Mouse (Mus musculus) neural tube, embryonic 13.5 days (tissue): ENCODE measurements at regions not wholly inside any gene's neighbourhood (a gene's known extent, or its start where the extent isn't known, plus 50 kb on each side); places are given as distances from the start of the nearest gene placed in this dataset.

Source experiments
- ATAC-seq: fragments of 200-750 bp; cut with Nextera tagmentation; 2 replicates; pipeline ENCODE4 v1.8.0; 2017; ENCODE audit warnings: low read depth, mild to moderate bottlenecking, moderate TSS enrichment, moderate library complexity
- H3K27ac ChIP-seq: fragments of 300-500 bp; sonication (generic); replicated peaks from 2 replicates; pipeline ENCODE4 v1.5.1; 2015; ENCODE audit warnings: moderate library complexity, mild to moderate bottlenecking, inconsistent platforms
- H3K27me3 ChIP-seq: fragments of 300-500 bp; sonication (generic); 2 replicates; pipeline ENCODE4 v1.6.1; 2015; ENCODE audit warnings: mild to moderate bottlenecking, inconsistent platforms
- H3K36me3 ChIP-seq: fragments of 300-500 bp; sonication (generic); 2 replicates; pipeline ENCODE4 v1.6.1; 2015; ENCODE audit warnings: mild to moderate bottlenecking, inconsistent platforms
- H3K4me1 ChIP-seq: fragments of 300-500 bp; sonication (generic); replicated peaks from 2 replicates; pipeline ENCODE4 v1.6.1; 2015; ENCODE audit warnings: inconsistent platforms
- H3K4me2 ChIP-seq: fragments of 300-500 bp; sonication (generic); 2 replicates; pipeline ENCODE4 v1.6.1; 2015; ENCODE audit warnings: inconsistent platforms, mild to moderate bottlenecking, moderate library complexity
- H3K4me3 ChIP-seq: fragments of 300-500 bp; sonication (generic); 2 replicates; pipeline ENCODE4 v1.5.1; 2015; ENCODE audit warnings: mild to moderate bottlenecking, inconsistent platforms
- H3K9ac ChIP-seq: fragments of 300-500 bp; sonication (generic); 2 replicates; pipeline ENCODE4 v1.6.1; 2015; ENCODE audit warnings: moderate library complexity, mild to moderate bottlenecking, inconsistent platforms
- H3K9me3 ChIP-seq: fragments of 300-500 bp; sonication (generic); 2 replicates; pipeline ENCODE4 v1.6.1; 2016; ENCODE audit warnings: inconsistent platforms
- WGBS: fragments of 180-500 bp; shearing (Covaris S2); methylation state at CpG from one replicate; pipeline ENCODE4 v1.1.7; 2015; 5-methylcytosine and 5-hydroxymethylcytosine counted together

GRCm38 (mm10) chr12:51001722-51002592 is 345.9 kb upstream of the G2e3 start:
- H3K9me3 ChIP-seq = no peaks in the 10 kb centered on the region
- no peaks in the 10 kb centered on the region for H3K36me3 ChIP-seq
- peak overlapping the region; percentile 76 for H3K27ac ChIP-seq
- no peak overlapping the region for H3K4me3 ChIP-seq
- H3K27me3 ChIP-seq = peaks cover 20% of the 10 kb centered on the region
- 9% methylated on average over 12 of the region's 12 CpGs for WGBS
- H3K9ac ChIP-seq = no peak overlapping the region
- peak; percentile 60 for ATAC-seq
- peak overlapping the region; percentile 40 for H3K4me2 ChIP-seq
- H3K4me1 ChIP-seq = peaks cover 49% of the 10 kb centered on the region

GRCm38 (mm10) chr12:51001096-51001495 is 346.8 kb upstream of the G2e3 start:
- H3K4me2 ChIP-seq = peak overlapping the region; percentile 40
- peaks cover 49% of the 10 kb centered on the region for H3K4me1 ChIP-seq
- H3K27me3 ChIP-seq = peaks cover 20% of the 10 kb centered on the region
- peak overlapping the region; percentile 76 for H3K27ac ChIP-seq
- H3K9me3 ChIP-seq = no peaks in the 10 kb centered on the region
- H3K4me3 ChIP-seq = no peak overlapping the region
- peak overlapping the region; percentile 3; the same call in 1 of the 2 replicates for H3K9ac ChIP-seq
- no peaks in the 10 kb centered on the region for H3K36me3 ChIP-seq
- ATAC-seq = no peak
- WGBS = 25% methylated on average over 4 of the region's 4 CpGs

GRCm38 (mm10) chr12:51000281-51001075 is 347.4 kb upstream of the G2e3 start:
- Histone ChIP-seq H3K27me3 (peaks cover 16% of the 10 kb centered on the region), H3K36me3 (no peaks in the 10 kb centered on the region), H3K27ac (peak overlapping the region; percentile 76; the same call in 1 of the 2 replicates), H3K4me2 (peak overlapping the region; percentile 30), H3K4me3 (no peak overlapping the region), H3K9ac (0 out of 2 replicates have a peak overlapping the region, but pooled peaks have one; percentile 3), H3K9me3 (no peaks in the 10 kb centered on the region), H3K4me1 (peaks cover 49% of the 10 kb centered on the region)
- WGBS = 32% methylated on average over 18 of the region's 18 CpGs
- ATAC-seq = peak; percentile 45

- no peak overlapping the region for H3K9ac ChIP-seq
- H3K9me3 ChIP-seq = no peaks in the 10 kb centered on the region
- 30% methylated on average over 20 of the region's 20 CpGs for whole genome bisulfite sequencing
- peak overlapping the region; percentile 69; the same call in 1 of the 2 replicates for H3K27ac ChIP-seq
- peak; percentile 89 for ATAC-seq
- H3K36me3 ChIP-seq = no peaks in the 10 kb centered on the region
- peak overlapping the region; percentile 30 for H3K4me2 ChIP-seq
- H3K27me3 ChIP-seq = peaks cover 8% of the 10 kb centered on the region; the same call in 1 of the 2 replicates
- H3K4me1 ChIP-seq = peaks cover 49% of the 10 kb centered on the region
- no peak overlapping the region for H3K4me3 ChIP-seq
Measured at GRCm38 (mm10) chr12:50999295-51000237, 348.3 kb upstream of the G2e3 start.

GRCm38 (mm10) chr12:50995664-50996063 is 346.8 kb upstream of the Prkd1 start:
- H3K4me3 ChIP-seq = no peak overlapping the region
- no peaks in the 10 kb centered on the region for H3K27me3 ChIP-seq
- peaks cover 27% of the 10 kb centered on the region for H3K4me1 ChIP-seq
- no peak overlapping the region for H3K27ac ChIP-seq
- H3K36me3 ChIP-seq = no peaks in the 10 kb centered on the region
- ATAC-seq = peak; percentile 25; the same call in 1 of the 2 replicates
- no peak overlapping the region for H3K4me2 ChIP-seq
- no peaks in the 10 kb centered on the region for H3K9me3 ChIP-seq
- WGBS = 27% methylated on average over 1 of the region's 1 CpGs
- no peak overlapping the region for H3K9ac ChIP-seq

GRCm38 (mm10) chr12:50989561-50990325 is 340.8 kb upstream of the Prkd1 start:
- Histone ChIP-seq H3K4me1 (no peaks in the 10 kb centered on the region), H3K9ac (no peak overlapping the region), H3K4me3 (no peak overlapping the region), H3K27ac (no peak overlapping the region), H3K9me3 (no peaks in the 10 kb centered on the region), H3K27me3 (no peaks in the 10 kb centered on the region), H3K4me2 (no peak overlapping the region), H3K36me3 (no peaks in the 10 kb centered on the region)
- no peak for ATAC-seq
- WGBS = 52% methylated on average over 12 of the region's 12 CpGs

- WGBS = 73% methylated on average over 5 of the region's 5 CpGs
- H3K4me3 ChIP-seq = no peak overlapping the region
- no peaks in the 10 kb centered on the region for H3K9me3 ChIP-seq
- no peaks in the 10 kb centered on the region for H3K4me1 ChIP-seq
- no peak overlapping the region for H3K9ac ChIP-seq
- H3K36me3 ChIP-seq = no peaks in the 10 kb centered on the region
- H3K4me2 ChIP-seq = no peak overlapping the region
- ATAC-seq = no peak
- no peaks in the 10 kb centered on the region for H3K27me3 ChIP-seq
- no peak overlapping the region for H3K27ac ChIP-seq
Measured at GRCm38 (mm10) chr12:50981318-50981717, 332.4 kb upstream of the Prkd1 start.

GRCm38 (mm10) chr12:50980800-50981199 is 331.9 kb upstream of the Prkd1 start:
- H3K4me3 ChIP-seq = no peak overlapping the region
- H3K4me2 ChIP-seq = no peak overlapping the region
- ATAC-seq = no peak
- H3K4me1 ChIP-seq = no peaks in the 10 kb centered on the region
- H3K27me3 ChIP-seq = no peaks in the 10 kb centered on the region
- H3K9ac ChIP-seq = no peak overlapping the region
- H3K27ac ChIP-seq = no peak overlapping the region
- no peaks in the 10 kb centered on the region for H3K36me3 ChIP-seq
- 74% methylated on average over 4 of the region's 4 CpGs for whole genome bisulfite sequencing
- H3K9me3 ChIP-seq = no peaks in the 10 kb centered on the region

GRCm38 (mm10) chr12:50970759-50971122 is 321.8 kb upstream of the Prkd1 start:
- no peak overlapping the region for H3K9ac ChIP-seq
- no peaks in the 10 kb centered on the region for H3K36me3 ChIP-seq
- no peak for ATAC-seq
- no peaks in the 10 kb centered on the region for H3K9me3 ChIP-seq
- no peaks in the 10 kb centered on the region for H3K4me1 ChIP-seq
- H3K27me3 ChIP-seq = no peaks in the 10 kb centered on the region
- H3K4me3 ChIP-seq = no peak overlapping the region
- no peak overlapping the region for H3K27ac ChIP-seq
- no peak overlapping the region for H3K4me2 ChIP-seq
- WGBS = 69% methylated on average over 1 of the region's 1 CpGs

- H3K4me3 ChIP-seq = no peak overlapping the region
- H3K4me2 ChIP-seq = no peak overlapping the region
- no peaks in the 10 kb centered on the region for H3K9me3 ChIP-seq
- H3K36me3 ChIP-seq = no peaks in the 10 kb centered on the region
- no peak overlapping the region for H3K9ac ChIP-seq
- WGBS = 68% methylated on average over 4 of the region's 4 CpGs
- no peak overlapping the region for H3K27ac ChIP-seq
- H3K4me1 ChIP-seq = no peaks in the 10 kb centered on the region
- ATAC-seq = no peak
- H3K27me3 ChIP-seq = no peaks in the 10 kb centered on the region
Measured at GRCm38 (mm10) chr12:50969887-50970758, 321.2 kb upstream of the Prkd1 start.
